Mouse (Mus musculus) cortical plate, adult 2 months (tissue): Measurements from ENCODE around the gene Cilp.

ENCODE experiments used
- CTCF ChIP-seq: fragments of 200-500 bp; IDR thresholded peaks from 2 replicates; pipeline ENCODE4 v1.5.1; 2011; ENCODE audit warnings: mild to moderate bottlenecking, control low read depth, low read length; ENCODE audit not compliant: insufficient read depth; ENCODE audit errors: extremely low read depth
- POLR2A ChIP-seq: fragments of 200-500 bp; IDR thresholded peaks from 2 replicates; pipeline ENCODE4 v1.6.1; 2011; ENCODE audit warnings: mild to moderate bottlenecking, low read length, control low read depth; ENCODE audit not compliant: insufficient read depth; ENCODE audit errors: extremely low read depth

- no peak for TF ChIP-seq POLR2A
- TF ChIP-seq CTCF = no peak
Measured at GRCm38 (mm10) chr9:65230250-65230649, 34.7 kb upstream of the Cilp start.
